In the genomic region with DNA sequence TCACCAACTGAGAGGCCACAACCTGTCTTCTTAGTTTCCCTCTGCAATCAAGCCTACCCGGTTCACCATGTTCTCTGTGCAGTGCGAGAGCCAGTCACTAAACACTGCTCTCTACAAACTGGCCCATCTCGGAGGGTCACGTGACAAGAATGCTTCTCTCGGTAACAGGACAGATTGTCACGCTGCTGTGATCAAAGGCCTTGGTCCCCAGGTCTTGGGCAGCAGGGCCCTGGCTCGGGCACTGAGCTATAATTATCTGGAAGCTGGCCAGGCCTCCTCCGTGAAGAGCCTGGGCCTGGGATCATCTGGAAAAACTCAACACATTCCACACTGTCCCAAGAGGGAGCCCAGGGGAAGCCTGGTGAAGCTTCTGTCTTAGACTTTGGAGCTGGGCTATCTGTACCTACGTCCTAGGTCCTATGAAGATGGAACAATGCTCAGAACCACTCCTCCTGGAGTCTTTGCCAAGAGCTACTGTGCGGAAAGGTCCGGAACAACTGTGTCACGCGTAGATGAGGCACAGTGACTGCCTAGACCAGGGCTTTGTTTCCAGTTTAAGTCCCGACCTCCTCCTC, we compare ENCODE assay signal across 8 mouse cellular contexts. TPM values are rescaled to one million over a fixed set of nuclear protein-coding genes. Genes with fewer than 3 reads are reported as not detected.
DNase-seq lines count a peak whose midpoint lies in the region; ATAC-seq and TF ChIP-seq lines count a peak whose summit lies in the region.

No protein-coding gene starts in this region.

- H3K36me3 ChIP-seq in neural tube, embryonic 14.5 days (ENCODE audit: control insufficient read depth, insufficient read depth, low read length) = no peaks in the 10 kb centered on the region

- H3K4me3 ChIP-seq in cerebellum, adult 2 months (replicated peaks; ENCODE audit: insufficient read depth, low read depth, low read length) = no peak overlapping the region
- no peak overlapping the region for H3K4me3 ChIP-seq in neural tube, embryonic 14.5 days (ENCODE audit: low read depth, low read length)

- H3K4me1 ChIP-seq in cerebellum, adult 2 months (ENCODE audit: control insufficient read depth, insufficient read depth, low read length) = peaks cover 15% of the 10 kb centered on the region
- H3K4me1 ChIP-seq in neural tube, embryonic 14.5 days (ENCODE audit: control insufficient read depth, insufficient read depth, low read length) = peaks cover 15% of the 10 kb centered on the region; the same call in 1 of the 2 replicates

- DNase-seq in left cerebral cortex, postnatal 4 days = peak; percentile 86
- no peak for DNase-seq in left cerebral cortex, adult 11 months (ENCODE audit: low spot score)
- peak; percentile 32 to 56 for DNase-seq in cerebellum, adult 2 months
- peak; percentile 51 to 68 for DNase-seq in heart, adult 9 months (ENCODE audit: low spot score in 2 of 2)
- peak; percentile 41 for DNase-seq in kidney, adult 9 months
- no peak for DNase-seq in thymus, postnatal 0 days (ENCODE audit: low spot score)

- H3K27ac ChIP-seq in cerebellum, adult 2 months (ENCODE audit: insufficient read depth, low read length) = no peak overlapping the region
- H3K27ac ChIP-seq in neural tube, embryonic 14.5 days (ENCODE audit: low read depth, low read length) = peak overlapping the region; percentile 2

- ATAC-seq in neural tube, embryonic 14.5 days (ENCODE audit: low read depth) = no peak
- ATAC-seq in erythroid progenitor cell, adult 5-6 weeks (replicated peaks; ENCODE audit: low FRiP score, poor library complexity, severe bottlenecking) = no peak

- intact Hi-C loops in left cerebral cortex, postnatal 4 days (cut with DNase I) = loop anchor here (10.0 kb wide), 1 partner anchor 64 kb away; no protein-coding TSS in a partner anchor

- no peak for TF ChIP-seq POLR2A in cerebellum, adult 2 months (IDR thresholded peaks at IDR 0.05; ENCODE audit: borderline replicate concordance, insufficient read depth, low read length)

- no peaks in the 10 kb centered on the region for H3K9me3 ChIP-seq in neural tube, embryonic 14.5 days (ENCODE audit: control insufficient read depth, low read length)

- TF ChIP-seq CTCF in cerebellum, adult 2 months (IDR thresholded peaks at IDR 0.05; ENCODE audit: borderline replicate concordance, insufficient read depth, low read depth, low read length) = no peak

- no peaks in the 10 kb centered on the region; the same call in 1 of the 2 replicates for H3K27me3 ChIP-seq in cerebellum, adult 2 months (ENCODE audit: control insufficient read depth, insufficient read depth, low read length)
- H3K27me3 ChIP-seq in neural tube, embryonic 14.5 days (ENCODE audit: control insufficient read depth, insufficient read depth, low read length) = no peaks in the 10 kb centered on the region

- 16% methylated on average over 14 of the region's 14 CpGs for WGBS in cerebellum, adult 2 months
- 44% methylated on average over 14 of the region's 14 CpGs for WGBS in neural tube, embryonic 14.5 days

- no peak overlapping the region for H3K4me2 ChIP-seq in neural tube, embryonic 14.5 days (ENCODE audit: low read depth, low read length)

- no peak overlapping the region for H3K9ac ChIP-seq in neural tube, embryonic 14.5 days (replicated peaks; ENCODE audit: low read depth, low read length)

RNA-seq across cellular contexts. Expression of a gene that starts 35.6 kb away (rescaled TPM):
- 10 to 100 TPM; 46.2 to 46.6 TPM for total RNA-seq in left cerebral cortex, postnatal 4 days (2021)
- 113 and 124 TPM in 2 replicates for polyA plus RNA-seq in cerebellum, adult 2 months (2012; rRNA removed)
- 151 and 153 TPM in 2 replicates for polyA plus RNA-seq in neural tube, embryonic 14.5 days (2014; fragmentation: Nextera tagmentation; extraction: Ambion mirVana)
- 274 and 279 TPM in 2 replicates for polyA plus RNA-seq in thymus, postnatal 0 days (2015; fragmentation: Nextera tagmentation; extraction: Ambion mirVana)
- 54.5 and 62.7 TPM in 2 replicates for total RNA-seq in erythroid progenitor cell, adult 5-6 weeks (2015; ENCODE audit: low replicate concordance)
- total RNA-seq in erythroid progenitor cell, adult 5-6 weeks (2017; ENCODE audit: low replicate concordance) = 24.2 and 58.1 TPM in 2 replicates

Comparison
In these comparisons a context has a peak if more than half of its experiments do, and no peak if none do; other contexts are left out.
1. DNase-seq: peak in left cerebral cortex, postnatal 4 days (single experiment), cerebellum, adult 2 months (2 of 2), heart, adult 9 months (2 of 2) and kidney, adult 9 months (single experiment); none in left cerebral cortex, adult 11 months (single experiment) and thymus, postnatal 0 days (single experiment).